ENCODE assay signal across 9 mouse cellular contexts in genomic region chr7:45537602-45538001, GRCm38 (mm10). TPM values are rescaled to one million over a fixed set of nuclear protein-coding genes. Genes with fewer than 3 reads are reported as not detected.
A peak's percentile ranks its signal among the peaks of the same experiment; 100 is the strongest.
DNase-seq lines count a peak whose midpoint lies in the region; ATAC-seq lines count a peak whose summit lies in the region.
"Had no signal": no experiment of that assay in that cellular context is flagged by ENCODE, and none has a peak within 500 bp of the region (broad histone marks: within the 10 kb centered on the region; RNA-seq: fewer than 3 reads in every experiment).

No protein-coding gene starts in this region.

- 81% methylated on average over 10 of the region's 10 CpGs for WGBS in heart, embryonic 14.5 days
- 73% methylated on average over 10 of the region's 10 CpGs for WGBS in embryonic facial prominence, embryonic 11.5 days
- WGBS in hindbrain, embryonic 14.5 days, result 77% methylated on average over 10 of the region's 10 CpGs
- WGBS in midbrain, embryonic 12.5 days, result 79% methylated on average over 10 of the region's 10 CpGs

- no peak for ATAC-seq in heart, embryonic 14.5 days (ENCODE audit: insufficient number of reproducible peaks, insufficient read depth, low FRiP score, low read depth)
- no peak for ATAC-seq in embryonic facial prominence, embryonic 11.5 days (replicated peaks; ENCODE audit: insufficient number of reproducible peaks, low FRiP score, low TSS enrichment, low read depth)
- ATAC-seq in hindbrain, embryonic 14.5 days (ENCODE audit: low FRiP score), result no peak
- peak; percentile 7; the same call in 1 of the 2 replicates for ATAC-seq in midbrain, embryonic 12.5 days (ENCODE audit: low FRiP score, low read depth)
- ATAC-seq in granulocyte monocyte progenitor cell, adult 5-6 weeks (replicated peaks; ENCODE audit: poor library complexity, severe bottlenecking), result no peak

- peak overlapping the region; percentile 89 for H3K4me2 ChIP-seq in heart, embryonic 14.5 days (ENCODE audit: low read length)
- peak overlapping the region; percentile 70 for H3K4me2 ChIP-seq in embryonic facial prominence, embryonic 11.5 days (ENCODE audit: low read depth, low read length)
- peak overlapping the region; percentile 75 for H3K4me2 ChIP-seq in hindbrain, embryonic 14.5 days (replicated peaks)
- H3K4me2 ChIP-seq in midbrain, embryonic 12.5 days (replicated peaks), result peak overlapping the region; percentile 80

- DNase-seq in heart, adult 18-20 months, result no peak
- DNase-seq in embryonic facial prominence, embryonic 11.5 days (ENCODE audit: low spot score), result no peak
- no peak for DNase-seq in hindbrain, embryonic 14.5 days (ENCODE audit: low spot score)
- no peak for DNase-seq in left cerebral cortex, postnatal 36 days (ENCODE audit: low spot score in 2 of 2)
- no peak for DNase-seq in right cerebral cortex, postnatal 4 days

- no peaks in the 10 kb centered on the region for H3K9me3 ChIP-seq in heart, embryonic 14.5 days (ENCODE audit: control insufficient read depth, low read length)
- no peaks in the 10 kb centered on the region for H3K9me3 ChIP-seq in embryonic facial prominence, embryonic 11.5 days (replicated peaks; ENCODE audit: control insufficient read depth, low read length)
- no peaks in the 10 kb centered on the region for H3K9me3 ChIP-seq in hindbrain, embryonic 14.5 days (ENCODE audit: control insufficient read depth, low read length)
- H3K9me3 ChIP-seq in midbrain, embryonic 12.5 days, result no peaks in the 10 kb centered on the region
- H3K9me3 ChIP-seq: G1E had no signal

- intact Hi-C loops in left cerebral cortex, postnatal 36 days (cut with DNase I), result no loop called here

- no peak overlapping the region for H3K27ac ChIP-seq in heart, embryonic 14.5 days (replicated peaks in 1 of 2; ENCODE audit: control insufficient read depth in 1 of 2, insufficient read depth in 1 of 2, low read depth in 2 of 2, low read length in 2 of 2)
- no peak overlapping the region for H3K27ac ChIP-seq in embryonic facial prominence, embryonic 11.5 days (replicated peaks; ENCODE audit: low read depth, low read length)
- H3K27ac ChIP-seq in hindbrain, embryonic 14.5 days, result no peak overlapping the region
- no peak overlapping the region for H3K27ac ChIP-seq in midbrain, embryonic 12.5 days (replicated peaks)

- H3K27me3 ChIP-seq in heart, embryonic 14.5 days (ENCODE audit: control insufficient read depth, insufficient read depth, low read length), result no peaks in the 10 kb centered on the region
- H3K27me3 ChIP-seq in embryonic facial prominence, embryonic 11.5 days (ENCODE audit: control insufficient read depth, insufficient read depth, low read length), result no peaks in the 10 kb centered on the region
- H3K27me3 ChIP-seq in hindbrain, embryonic 14.5 days (ENCODE audit: control insufficient read depth, insufficient read depth, low read length), result no peaks in the 10 kb centered on the region
- 0 out of 2 replicates have a peak, but pooled peaks cover 4% of the 10 kb centered on the region for H3K27me3 ChIP-seq in midbrain, embryonic 12.5 days

- H3K36me3 ChIP-seq in heart, embryonic 14.5 days (ENCODE audit: control insufficient read depth, insufficient read depth, low read length), result no peaks in the 10 kb centered on the region
- H3K36me3 ChIP-seq in embryonic facial prominence, embryonic 11.5 days (replicated peaks; ENCODE audit: control insufficient read depth, insufficient read depth, low read depth, low read length), result no peaks in the 10 kb centered on the region
- no peaks in the 10 kb centered on the region for H3K36me3 ChIP-seq in hindbrain, embryonic 14.5 days (replicated peaks; ENCODE audit: control insufficient read depth, insufficient read depth)
- H3K36me3 ChIP-seq in midbrain, embryonic 12.5 days, result no peaks in the 10 kb centered on the region
- H3K36me3 ChIP-seq: G1E had no signal

- peak overlapping the region; percentile 72 for H3K9ac ChIP-seq in heart, embryonic 14.5 days (ENCODE audit: low read length)
- peak overlapping the region; percentile 54; the same call in 1 of the 2 replicates for H3K9ac ChIP-seq in embryonic facial prominence, embryonic 11.5 days (replicated peaks; ENCODE audit: low read length)
- peak overlapping the region; percentile 65 for H3K9ac ChIP-seq in hindbrain, embryonic 14.5 days
- H3K9ac ChIP-seq in midbrain, embryonic 12.5 days (replicated peaks), result peak overlapping the region; percentile 61; the same call in 1 of the 2 replicates

- H3K4me1 ChIP-seq in heart, embryonic 14.5 days (ENCODE audit: control insufficient read depth in 2 of 2, insufficient read depth in 2 of 2, low read length in 2 of 2), result peaks cover 2 to 6% of the 10 kb centered on the region in 2 experiments; a peak in 3 of 4 replicates
- H3K4me1 ChIP-seq in embryonic facial prominence, embryonic 11.5 days (ENCODE audit: control insufficient read depth, insufficient read depth, low read length), result peaks cover 4% of the 10 kb centered on the region; the same call in 1 of the 2 replicates
- H3K4me1 ChIP-seq in hindbrain, embryonic 14.5 days (replicated peaks; ENCODE audit: control insufficient read depth, insufficient read depth, low read length), result peaks cover 7% of the 10 kb centered on the region; the same call in 1 of the 2 replicates
- H3K4me1 ChIP-seq in midbrain, embryonic 12.5 days, result peaks cover 13% of the 10 kb centered on the region

- H3K4me3 ChIP-seq in heart, embryonic 14.5 days (ENCODE audit: control insufficient read depth in 1 of 2, insufficient read depth in 1 of 2, low read depth in 1 of 2, low read length in 2 of 2), result peak overlapping the region; percentile 53 to 56; a peak in 3 of 4 replicates
- H3K4me3 ChIP-seq in embryonic facial prominence, embryonic 11.5 days (ENCODE audit: low read depth, low read length), result peak overlapping the region; percentile 43
- peak overlapping the region; percentile 45 for H3K4me3 ChIP-seq in hindbrain, embryonic 14.5 days (replicated peaks; ENCODE audit: low read length)
- H3K4me3 ChIP-seq in midbrain, embryonic 12.5 days, result peak overlapping the region; percentile 59

RNA-seq across cellular contexts. Expression of gene Plekha4, which starts 11.5 kb away (rescaled TPM):
- 0.80 and 1.2 TPM in 2 replicates for polyA plus RNA-seq in heart, embryonic 14.5 days (2014; fragmentation: Nextera tagmentation; extraction: Ambion mirVana)
- total RNA-seq in heart, adult 18-20 months (2021), result 1 to 10 TPM; 2.0 to 2.5 TPM
- 0.62 and 1.3 TPM in 2 replicates for polyA plus RNA-seq in embryonic facial prominence, embryonic 11.5 days (2014; fragmentation: Nextera tagmentation; extraction: Ambion mirVana)
- 1.4 and 2.3 TPM in 2 replicates for polyA plus RNA-seq in hindbrain, embryonic 14.5 days (2014; fragmentation: Nextera tagmentation; extraction: Ambion mirVana)
- 0.70 and 0.96 TPM in 2 replicates for polyA plus RNA-seq in midbrain, embryonic 12.5 days (2016; fragmentation: Nextera tagmentation; extraction: Ambion mirVana)
- total RNA-seq in granulocyte monocyte progenitor cell, adult 5-6 weeks (2014; fragmentation: Nextera tagmentation), result not detected in 2 replicates
- total RNA-seq in granulocyte monocyte progenitor cell, adult 5-6 weeks (2017), result 0.26 TPM in 1 of 2 replicates, not detected in the other
- total RNA-seq in left cerebral cortex, postnatal 36 days (2021), result 1 to 10 TPM; 3.7 to 5.2 TPM

RNA-seq across cellular contexts. Expression of gene Ppp1r15a, which starts 11.5 kb away (rescaled TPM):
- 20.5 and 23.3 TPM in 2 replicates for polyA plus RNA-seq in heart, embryonic 14.5 days (2014; fragmentation: Nextera tagmentation; extraction: Ambion mirVana)
- total RNA-seq in heart, adult 18-20 months (2021), result 10 to 100 TPM; 31.6 to 33.7 TPM
- 19.8 and 20.3 TPM in 2 replicates for polyA plus RNA-seq in embryonic facial prominence, embryonic 11.5 days (2014; fragmentation: Nextera tagmentation; extraction: Ambion mirVana)
- polyA plus RNA-seq in hindbrain, embryonic 14.5 days (2014; fragmentation: Nextera tagmentation; extraction: Ambion mirVana), result 12.9 and 13.0 TPM in 2 replicates
- 15.4 and 18.5 TPM in 2 replicates for polyA plus RNA-seq in midbrain, embryonic 12.5 days (2016; fragmentation: Nextera tagmentation; extraction: Ambion mirVana)
- total RNA-seq in granulocyte monocyte progenitor cell, adult 5-6 weeks (2014; fragmentation: Nextera tagmentation), result 8.3 and 22.1 TPM in 2 replicates
- total RNA-seq in granulocyte monocyte progenitor cell, adult 5-6 weeks (2017), result 51.1 and 54.9 TPM in 2 replicates
- total RNA-seq in left cerebral cortex, postnatal 36 days (2021), result 10 to 100 TPM; 24.2 to 31.3 TPM

RNA-seq across cellular contexts. Expression of gene Hsd17b14, which starts 17.1 kb away (rescaled TPM):
- polyA plus RNA-seq in heart, embryonic 14.5 days (2014; fragmentation: Nextera tagmentation; extraction: Ambion mirVana), result 0.20 and 0.26 TPM in 2 replicates
- under 1 TPM in 1 of 2 experiments, not detected in 1; 0.41 TPM for total RNA-seq in heart, adult 18-20 months (2021)
- 0.53 and 0.68 TPM in 2 replicates for polyA plus RNA-seq in embryonic facial prominence, embryonic 11.5 days (2014; fragmentation: Nextera tagmentation; extraction: Ambion mirVana)
- 0.25 TPM in 1 of 2 replicates, not detected in the other for polyA plus RNA-seq in hindbrain, embryonic 14.5 days (2014; fragmentation: Nextera tagmentation; extraction: Ambion mirVana)
- polyA plus RNA-seq in midbrain, embryonic 12.5 days (2016; fragmentation: Nextera tagmentation; extraction: Ambion mirVana), result 0.78 TPM in 1 of 2 replicates, not detected in the other
- total RNA-seq in granulocyte monocyte progenitor cell, adult 5-6 weeks (2014; fragmentation: Nextera tagmentation), result 4.4 TPM in 1 of 2 replicates, not detected in the other
- 0.26 and 0.41 TPM in 2 replicates for total RNA-seq in granulocyte monocyte progenitor cell, adult 5-6 weeks (2017)
- under 1 TPM in 1 of 2 experiments, not detected in 1; 0.39 TPM for total RNA-seq in left cerebral cortex, postnatal 36 days (2021)

RNA-seq across cellular contexts. Expression of gene Nucb1, which starts 27.4 kb away (rescaled TPM):
- polyA plus RNA-seq in heart, embryonic 14.5 days (2014; fragmentation: Nextera tagmentation; extraction: Ambion mirVana), result 159 and 160 TPM in 2 replicates
- 100 to 1,000 TPM; 129 to 143 TPM for total RNA-seq in heart, adult 18-20 months (2021)
- polyA plus RNA-seq in embryonic facial prominence, embryonic 11.5 days (2014; fragmentation: Nextera tagmentation; extraction: Ambion mirVana), result 96.7 and 107 TPM in 2 replicates
- 121 and 122 TPM in 2 replicates for polyA plus RNA-seq in hindbrain, embryonic 14.5 days (2014; fragmentation: Nextera tagmentation; extraction: Ambion mirVana)
- polyA plus RNA-seq in midbrain, embryonic 12.5 days (2016; fragmentation: Nextera tagmentation; extraction: Ambion mirVana), result 102 and 106 TPM in 2 replicates
- total RNA-seq in granulocyte monocyte progenitor cell, adult 5-6 weeks (2014; fragmentation: Nextera tagmentation), result 184 and 207 TPM in 2 replicates
- total RNA-seq in granulocyte monocyte progenitor cell, adult 5-6 weeks (2017), result 316 and 398 TPM in 2 replicates
- total RNA-seq in left cerebral cortex, postnatal 36 days (2021), result 10 to 100 TPM; 96.8 to 98.9 TPM

RNA-seq across cellular contexts. Expression of gene Bcat2, which starts 32.4 kb away (rescaled TPM):
- 66.0 and 72.0 TPM in 2 replicates for polyA plus RNA-seq in heart, embryonic 14.5 days (2014; fragmentation: Nextera tagmentation; extraction: Ambion mirVana)
- 100 to 1,000 TPM; 225 to 264 TPM for total RNA-seq in heart, adult 18-20 months (2021)
- polyA plus RNA-seq in embryonic facial prominence, embryonic 11.5 days (2014; fragmentation: Nextera tagmentation; extraction: Ambion mirVana), result 47.0 and 47.3 TPM in 2 replicates
- polyA plus RNA-seq in hindbrain, embryonic 14.5 days (2014; fragmentation: Nextera tagmentation; extraction: Ambion mirVana), result 17.4 and 19.0 TPM in 2 replicates
- 23.2 and 23.8 TPM in 2 replicates for polyA plus RNA-seq in midbrain, embryonic 12.5 days (2016; fragmentation: Nextera tagmentation; extraction: Ambion mirVana)
- total RNA-seq in granulocyte monocyte progenitor cell, adult 5-6 weeks (2014; fragmentation: Nextera tagmentation), result 69.1 and 81.6 TPM in 2 replicates
- 38.9 and 42.7 TPM in 2 replicates for total RNA-seq in granulocyte monocyte progenitor cell, adult 5-6 weeks (2017)
- 10 to 100 TPM; 18.8 to 27.5 TPM for total RNA-seq in left cerebral cortex, postnatal 36 days (2021)
